Comparison of ENCODE assay signal across 10 mouse cellular contexts in the genomic region with DNA sequence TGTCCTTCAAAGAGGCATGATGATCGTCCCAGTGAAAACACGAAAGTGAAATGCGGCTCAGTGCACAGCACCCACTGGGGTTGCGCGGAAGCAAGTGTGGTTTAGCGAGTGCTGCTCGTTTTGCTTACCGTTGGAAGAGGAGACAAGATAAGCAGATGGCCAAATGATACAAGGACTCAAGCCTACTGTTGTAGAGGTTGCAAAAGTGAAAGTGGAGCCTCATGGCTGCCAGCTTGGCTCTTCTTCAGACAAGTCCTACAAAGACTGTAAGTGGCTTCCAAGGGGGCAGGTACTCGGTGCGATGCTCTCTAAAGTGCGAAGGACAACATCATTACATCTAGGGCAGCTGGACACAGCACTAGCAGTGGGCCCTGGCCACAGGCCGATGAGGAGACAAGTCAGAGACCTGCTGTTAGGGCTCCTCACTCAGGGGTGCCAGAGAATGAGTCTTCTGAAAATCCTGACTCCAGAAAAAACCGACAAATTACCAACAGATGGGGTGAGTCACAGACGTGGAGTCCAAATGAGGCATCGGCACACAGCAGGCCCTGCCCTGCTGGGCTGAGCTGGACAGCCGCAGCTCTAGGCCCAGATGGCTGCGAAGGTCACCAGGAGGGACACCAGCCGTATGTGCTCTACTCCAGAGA.
DNase-seq lines count a peak whose midpoint lies in the region; ATAC-seq and TF ChIP-seq lines count a peak whose summit lies in the region.
"Had no signal": no experiment of that assay in that cellular context is flagged by ENCODE, and none has a peak within 500 bp of the region (broad histone marks: within the 10 kb centered on the region; RNA-seq: fewer than 3 reads in every experiment).

No protein-coding gene starts in this region.

- no peaks in the 10 kb centered on the region for H3K27me3 ChIP-seq in hindbrain, embryonic 16.5 days (replicated peaks; ENCODE audit: control insufficient read depth, insufficient read depth, low read length)
- no peaks in the 10 kb centered on the region for H3K27me3 ChIP-seq in hindbrain, embryonic 12.5 days
- no peaks in the 10 kb centered on the region for H3K27me3 ChIP-seq in forebrain, embryonic 11.5 days (ENCODE audit: control insufficient read depth, insufficient read depth, low read length)
- no peaks in the 10 kb centered on the region for H3K27me3 ChIP-seq in liver, postnatal 0 days (ENCODE audit: insufficient read depth, low read length)
- H3K27me3 ChIP-seq: heart, embryonic 15.5 days; lung, embryonic 15.5 days had no signal

- TF ChIP-seq EP300 in liver, postnatal 0 days (IDR thresholded peaks at IDR 0.05; ENCODE audit: low read depth): no peak

- H3K4me1 ChIP-seq in hindbrain, embryonic 16.5 days (ENCODE audit: control insufficient read depth, insufficient read depth, low read depth, low read length): no peaks in the 10 kb centered on the region
- H3K4me1 ChIP-seq in hindbrain, embryonic 12.5 days: no peaks in the 10 kb centered on the region
- no peaks in the 10 kb centered on the region for H3K4me1 ChIP-seq in forebrain, embryonic 11.5 days (replicated peaks; ENCODE audit: control insufficient read depth, insufficient read depth, low read length)
- no peaks in the 10 kb centered on the region for H3K4me1 ChIP-seq in liver, postnatal 0 days (ENCODE audit: insufficient read depth)
- H3K4me1 ChIP-seq: heart, embryonic 15.5 days; lung, embryonic 15.5 days had no signal

- H3K9ac ChIP-seq in hindbrain, embryonic 16.5 days (ENCODE audit: low read depth, low read length): no peak overlapping the region
- no peak overlapping the region for H3K9ac ChIP-seq in hindbrain, embryonic 12.5 days
- H3K9ac ChIP-seq in forebrain, embryonic 11.5 days (ENCODE audit: low read length): no peak overlapping the region
- H3K9ac ChIP-seq in liver, postnatal 0 days (replicated peaks): no peak overlapping the region
- H3K9ac ChIP-seq: heart, embryonic 15.5 days; lung, embryonic 15.5 days had no signal

- peak; percentile 66 for DNase-seq in adrenal gland, adult 2 months
- DNase-seq in cerebellum, postnatal 36 days: peak; percentile 74
- DNase-seq in layer of hippocampus, adult 9-11 months: peak; percentile 27
- no peak for DNase-seq in forebrain, embryonic 11.5 days (ENCODE audit: low spot score)
- DNase-seq in liver, postnatal 0 days: no peak
- DNase-seq in T-cell, adult 2 months (ENCODE audit: low spot score): no peak

- H3K4me2 ChIP-seq in hindbrain, embryonic 16.5 days (ENCODE audit: low read length): no peak overlapping the region
- no peak overlapping the region for H3K4me2 ChIP-seq in hindbrain, embryonic 12.5 days (replicated peaks)
- H3K4me2 ChIP-seq in forebrain, embryonic 11.5 days (ENCODE audit: low read depth, low read length, severe bottlenecking): no peak overlapping the region
- no peak overlapping the region for H3K4me2 ChIP-seq in liver, postnatal 0 days (ENCODE audit: low read depth, low read length)
- H3K4me2 ChIP-seq: heart, embryonic 15.5 days; lung, embryonic 15.5 days had no signal

- peak; percentile 88 for ATAC-seq in hindbrain, embryonic 16.5 days
- no peak for ATAC-seq in hindbrain, embryonic 12.5 days (ENCODE audit: low FRiP score)
- no peak for ATAC-seq in forebrain, embryonic 11.5 days (replicated peaks; ENCODE audit: low FRiP score)
- ATAC-seq in liver, postnatal 0 days: no peak

- H3K4me3 ChIP-seq in hindbrain, embryonic 16.5 days (ENCODE audit: low read length): no peak overlapping the region
- no peak overlapping the region for H3K4me3 ChIP-seq in hindbrain, embryonic 12.5 days
- H3K4me3 ChIP-seq in forebrain, embryonic 11.5 days (ENCODE audit: low read depth, low read length): no peak overlapping the region
- H3K4me3 ChIP-seq in liver, postnatal 0 days (ENCODE audit: low read depth, low read length): no peak overlapping the region
- H3K4me3 ChIP-seq: heart, embryonic 15.5 days; lung, embryonic 15.5 days had no signal

- TF ChIP-seq CTCF in liver, postnatal 0 days (IDR thresholded peaks at IDR 0.05; ENCODE audit: low read depth): no peak

- no peaks in the 10 kb centered on the region for H3K9me3 ChIP-seq in hindbrain, embryonic 16.5 days (ENCODE audit: control insufficient read depth, low read length)
- H3K9me3 ChIP-seq in hindbrain, embryonic 12.5 days (replicated peaks): no peaks in the 10 kb centered on the region
- H3K9me3 ChIP-seq in forebrain, embryonic 11.5 days (ENCODE audit: control insufficient read depth, low read length): no peaks in the 10 kb centered on the region
- no peaks in the 10 kb centered on the region for H3K9me3 ChIP-seq in liver, postnatal 0 days (ENCODE audit: low read length)
- H3K9me3 ChIP-seq: heart, embryonic 15.5 days; lung, embryonic 15.5 days had no signal

- no peak overlapping the region for H3K27ac ChIP-seq in hindbrain, embryonic 16.5 days (ENCODE audit: low read depth, low read length)
- H3K27ac ChIP-seq in hindbrain, embryonic 12.5 days: no peak overlapping the region
- no peak overlapping the region for H3K27ac ChIP-seq in forebrain, embryonic 11.5 days (ENCODE audit: low read depth, low read length)
- no peak overlapping the region for H3K27ac ChIP-seq in liver, postnatal 0 days (ENCODE audit: low read depth)
- H3K27ac ChIP-seq: heart, embryonic 15.5 days; lung, embryonic 15.5 days had no signal

- WGBS in hindbrain, embryonic 16.5 days: 78% methylated on average over 18 of the region's 18 CpGs
- 85% methylated on average over 18 of the region's 18 CpGs for WGBS in hindbrain, embryonic 12.5 days
- 91% methylated on average over 18 of the region's 18 CpGs for whole genome bisulfite sequencing in forebrain, embryonic 11.5 days
- WGBS in liver, postnatal 0 days (ENCODE audit: insufficient replicate concordance): 87% methylated on average over 18 of the region's 18 CpGs

- H3K36me3 ChIP-seq in hindbrain, embryonic 16.5 days (ENCODE audit: control insufficient read depth, insufficient read depth, low read length): no peaks in the 10 kb centered on the region
- H3K36me3 ChIP-seq in hindbrain, embryonic 12.5 days: no peaks in the 10 kb centered on the region
- no peaks in the 10 kb centered on the region for H3K36me3 ChIP-seq in forebrain, embryonic 11.5 days (ENCODE audit: control insufficient read depth, insufficient read depth, low read length)
- H3K36me3 ChIP-seq in liver, postnatal 0 days (replicated peaks; ENCODE audit: insufficient read depth, low read length): no peaks in the 10 kb centered on the region
- H3K36me3 ChIP-seq: heart, embryonic 15.5 days; lung, embryonic 15.5 days had no signal

Comparison
In these comparisons a context has a peak if more than half of its experiments do, and no peak if none do; other contexts are left out.
1. DNase-seq: peak in adrenal gland, adult 2 months (single experiment), cerebellum, postnatal 36 days (2 of 2) and layer of hippocampus, adult 9-11 months (single experiment); none in forebrain, embryonic 11.5 days (single experiment), liver, postnatal 0 days (single experiment) and T-cell, adult 2 months (single experiment).